Mouse (Mus musculus) layer of hippocampus, adult 11-12 months (tissue): ENCODE measurements around the gene Pcsk5.

ENCODE experiments used
- DNase-seq: peaks from one replicate; pipeline ENCODE4 v3.0.0; 2022; ENCODE audit warnings: low spot score

Pcsk5 gene

DNA sequence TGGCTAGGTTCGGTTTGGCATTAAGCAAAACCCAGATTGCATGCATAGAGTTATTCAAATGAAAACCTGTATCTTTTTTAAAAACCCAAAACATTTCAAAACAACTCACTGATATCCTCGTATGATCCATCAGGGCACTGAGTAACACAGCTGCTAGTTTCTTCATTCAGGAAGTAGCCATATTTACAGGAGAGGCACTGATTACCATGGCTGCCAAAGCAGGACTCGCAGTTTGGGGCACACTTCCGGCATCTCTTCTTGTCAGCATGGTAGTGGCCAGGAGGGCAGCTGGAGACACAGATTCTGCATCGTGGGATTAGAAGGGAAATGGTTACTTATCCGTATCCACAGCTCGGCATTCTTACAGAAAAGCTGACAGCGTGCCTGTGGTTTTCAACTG, 265.1 kb downstream of the Pcsk5 start:
- DNase-seq = no peak

DNA sequence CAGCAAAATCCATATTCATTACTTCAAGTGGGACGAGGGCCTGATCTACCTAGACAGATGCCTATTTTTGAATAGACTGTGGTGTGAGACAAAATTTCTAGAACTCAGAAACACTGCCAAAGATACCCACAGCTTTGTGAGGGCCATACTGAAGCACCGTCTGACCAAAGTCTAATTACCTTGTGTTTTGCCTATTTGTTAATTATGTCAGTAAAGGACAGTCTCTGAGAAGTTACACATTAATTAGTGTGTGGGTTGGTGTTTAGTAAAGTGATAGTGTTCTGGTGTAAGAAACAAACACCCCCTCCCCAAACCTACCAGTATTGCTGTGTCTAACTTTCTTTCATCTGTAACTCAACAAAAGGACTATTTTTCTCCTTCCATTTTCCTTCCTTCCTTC, 266.5 kb downstream of the Pcsk5 start:
- DNase-seq = no peak

DNA sequence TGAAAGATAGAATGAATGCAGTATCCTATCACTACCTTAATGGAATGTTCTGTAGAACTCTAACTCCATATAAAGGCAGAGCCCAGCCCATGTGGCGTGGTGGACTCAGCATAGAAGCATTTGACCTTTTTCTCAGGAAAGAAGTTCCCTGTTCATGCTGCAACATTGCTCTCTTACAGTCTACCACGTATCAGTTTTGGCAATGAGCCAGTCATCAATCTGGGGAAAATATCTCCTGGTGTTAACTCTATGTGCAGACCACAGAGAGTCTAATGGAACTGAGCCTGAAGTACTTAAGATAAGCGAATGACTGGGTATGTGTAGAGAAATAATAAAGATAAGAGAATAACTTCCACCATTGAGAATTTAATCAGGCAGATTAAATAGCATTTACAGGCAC, 270.2 kb downstream of the Pcsk5 start:
- no peak for DNase-seq

DNA sequence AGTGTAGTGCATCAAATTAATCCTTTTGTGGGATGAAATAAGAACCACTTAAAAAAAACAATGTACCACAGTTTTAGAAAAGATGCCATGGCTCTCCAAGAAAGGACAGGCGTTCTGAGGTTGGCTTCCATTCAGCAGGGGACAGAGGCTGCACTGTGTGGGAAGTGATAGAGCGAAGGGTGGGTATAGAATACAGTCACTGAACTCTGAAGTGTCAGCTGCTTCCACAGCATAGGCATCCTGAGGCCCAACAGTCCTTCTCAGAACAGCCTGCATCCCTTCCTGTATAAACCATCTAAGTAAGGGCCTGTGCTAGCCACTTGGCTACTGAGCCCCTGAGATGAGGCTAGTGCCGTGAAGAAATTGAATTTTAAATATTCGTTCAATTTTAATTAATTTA, 271.3 kb downstream of the Pcsk5 start:
- DNase-seq = no peak

DNA sequence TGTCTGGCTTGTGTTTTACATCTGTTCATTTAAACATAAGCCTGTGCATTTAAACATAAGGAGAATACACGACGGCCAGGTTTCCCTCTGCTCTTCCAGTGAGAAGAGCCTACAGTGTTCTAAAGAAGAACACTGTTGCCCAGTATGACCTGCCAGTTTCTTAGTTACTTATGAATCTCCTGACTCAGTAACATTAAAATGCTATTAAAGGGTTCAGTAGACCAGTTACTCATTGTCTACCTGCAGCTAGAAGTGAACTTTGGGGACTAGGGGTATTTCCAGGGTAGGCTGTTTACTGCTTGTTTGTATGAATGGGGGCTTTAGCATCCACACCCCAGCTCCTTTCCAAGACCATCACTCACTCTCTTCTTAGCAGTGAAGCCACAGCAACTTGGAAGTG, 278.7 kb downstream of the Pcsk5 start:
- DNase-seq = no peak

DNA sequence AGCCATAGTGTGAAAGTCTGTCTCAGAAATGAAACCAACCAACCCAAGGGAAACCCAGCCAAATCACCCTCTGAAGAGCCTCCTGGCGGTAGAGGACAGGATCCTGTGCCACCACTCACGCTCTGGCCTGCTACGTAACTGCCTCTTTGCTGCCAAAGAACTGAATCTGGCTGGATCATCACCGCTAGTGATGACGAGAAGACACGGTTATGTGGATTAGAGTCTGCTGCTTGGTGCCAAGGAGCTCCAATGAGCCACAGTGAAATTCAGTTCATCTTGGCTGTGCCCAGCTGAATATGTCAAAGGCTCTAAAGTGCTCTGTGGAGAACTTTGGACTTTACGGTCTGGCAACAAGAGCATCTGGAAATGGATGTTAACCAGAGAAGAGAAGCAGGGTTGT, 282.3 kb downstream of the Pcsk5 start:
- no peak for DNase-seq

DNA sequence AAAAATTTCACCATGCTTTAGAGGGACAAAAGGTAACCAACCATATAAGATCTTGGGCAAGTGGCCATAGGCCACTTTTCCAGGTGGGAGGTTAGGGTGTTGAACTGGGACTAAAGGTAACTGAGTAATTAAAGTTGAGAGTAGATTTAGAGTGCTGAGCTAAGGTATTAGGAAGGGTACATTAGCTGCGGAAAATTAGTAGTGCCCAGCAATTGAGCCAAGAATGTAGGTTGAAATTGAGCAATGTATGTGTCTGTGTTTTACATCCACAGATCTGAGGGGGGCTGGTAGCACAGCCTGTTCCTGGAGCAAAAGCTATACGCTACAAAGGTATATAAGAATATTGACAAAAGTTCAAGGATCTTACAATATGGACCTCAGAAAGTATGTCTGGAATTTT, 282.9 kb downstream of the Pcsk5 start:
- DNase-seq = no peak

DNA sequence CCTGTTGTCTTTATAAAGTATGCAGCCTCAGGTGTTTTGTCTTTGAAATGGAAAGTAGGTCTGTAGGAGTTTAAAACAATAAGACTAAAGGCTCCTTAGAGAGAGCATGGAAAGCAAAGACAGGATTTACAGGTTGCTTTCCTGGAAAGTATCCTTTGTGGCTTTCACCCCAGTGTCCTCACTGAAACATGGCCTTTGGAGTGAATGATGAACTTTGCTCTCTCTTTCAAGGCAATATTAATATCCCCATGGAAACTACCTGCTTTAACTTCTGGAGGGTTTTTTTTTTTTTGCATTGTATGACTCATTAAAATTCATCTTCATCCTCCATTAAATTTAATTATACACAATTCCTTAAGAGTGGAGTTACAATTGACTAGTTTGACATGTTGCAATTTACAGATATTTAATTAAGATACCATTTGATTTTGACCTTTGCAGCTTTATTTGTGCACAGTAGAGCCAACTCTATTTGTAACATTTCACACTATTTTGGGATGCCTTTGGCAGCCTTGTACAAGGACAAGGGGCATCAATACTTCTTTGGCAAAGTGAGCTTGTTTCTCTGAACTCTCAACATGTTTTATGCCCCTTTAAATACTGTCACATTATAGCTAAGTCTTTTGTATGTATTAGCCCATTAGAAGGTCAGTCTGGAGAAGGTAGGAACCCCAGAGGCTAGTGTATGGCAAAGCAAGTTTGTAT, 283.9 kb downstream of the Pcsk5 start:
- no peak for DNase-seq

DNA sequence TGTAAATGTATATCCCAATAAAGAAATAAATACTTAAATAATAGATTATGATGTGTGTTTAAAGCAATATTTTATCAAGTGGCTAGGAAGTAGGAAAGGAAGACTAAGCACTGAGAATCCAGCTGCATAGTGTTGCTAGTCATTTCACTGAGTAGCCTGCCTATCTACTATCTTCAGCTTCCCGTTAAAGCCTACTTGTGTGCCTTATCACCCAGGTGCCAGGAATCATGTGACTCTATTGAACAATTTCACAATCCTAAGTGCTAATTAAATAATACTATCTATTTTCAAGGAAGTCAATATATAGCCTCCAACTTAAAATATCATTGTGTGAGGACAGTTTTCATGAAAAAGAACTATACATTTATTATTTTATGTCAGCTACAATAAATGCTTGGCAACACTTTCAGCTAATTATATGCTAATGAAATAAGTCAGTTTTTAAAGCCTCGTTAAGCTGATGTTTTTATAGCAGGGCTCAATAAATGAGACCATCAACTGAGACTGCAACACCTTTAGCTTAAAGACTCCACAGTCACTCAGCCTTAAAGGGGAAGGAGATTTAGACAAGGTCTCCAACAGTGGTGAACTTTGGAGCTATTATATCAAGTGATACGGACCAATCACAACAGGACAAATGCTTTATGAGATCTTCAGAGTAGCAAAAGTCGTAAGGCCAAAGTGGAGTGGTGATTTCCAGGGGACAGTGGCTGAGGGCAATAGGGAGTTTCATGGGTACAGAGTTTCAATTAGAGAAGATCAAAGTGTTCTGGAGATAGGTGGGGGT, 308.5 kb downstream of the Pcsk5 start:
- no peak for DNase-seq

DNA sequence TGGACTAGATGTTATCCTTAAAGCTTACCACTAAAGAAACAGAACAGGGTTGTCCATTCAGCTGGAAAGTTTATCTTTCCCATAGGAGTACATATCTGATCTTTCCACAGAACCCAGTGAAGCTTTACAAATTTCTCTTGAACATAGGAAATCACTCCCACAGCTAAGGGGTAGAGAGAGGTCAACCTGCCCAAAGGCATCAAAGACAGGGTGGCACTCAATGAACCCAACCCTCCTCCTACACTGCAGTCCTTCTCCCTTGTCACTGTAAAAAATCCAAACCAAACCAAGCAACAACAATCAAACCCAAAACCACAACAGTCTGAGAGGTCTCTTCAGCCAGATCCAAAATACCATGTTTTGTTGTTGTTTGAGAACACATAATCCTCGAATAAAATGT, 311.9 kb downstream of the Pcsk5 start:
- DNase-seq = no peak

DNA sequence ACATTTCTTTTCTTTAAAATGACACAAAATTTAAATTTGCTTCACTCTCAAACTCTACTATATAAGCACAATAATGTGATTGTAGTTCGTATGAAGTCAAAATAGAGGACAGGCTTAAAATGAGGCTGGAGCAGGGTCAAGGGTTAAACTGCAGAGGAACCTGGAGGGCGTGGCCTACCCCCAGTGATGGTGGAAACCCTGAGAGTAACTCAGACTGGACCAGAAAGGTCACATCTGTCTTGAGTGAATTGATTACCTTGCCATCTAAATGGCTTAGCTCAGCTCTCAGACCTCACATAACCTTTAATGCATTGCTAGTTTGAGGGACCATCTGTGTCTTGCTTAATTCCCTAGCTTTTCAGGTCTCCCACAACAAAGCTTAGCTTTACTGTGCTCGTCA, 323.0 kb downstream of the Pcsk5 start:
- no peak for DNase-seq

DNA sequence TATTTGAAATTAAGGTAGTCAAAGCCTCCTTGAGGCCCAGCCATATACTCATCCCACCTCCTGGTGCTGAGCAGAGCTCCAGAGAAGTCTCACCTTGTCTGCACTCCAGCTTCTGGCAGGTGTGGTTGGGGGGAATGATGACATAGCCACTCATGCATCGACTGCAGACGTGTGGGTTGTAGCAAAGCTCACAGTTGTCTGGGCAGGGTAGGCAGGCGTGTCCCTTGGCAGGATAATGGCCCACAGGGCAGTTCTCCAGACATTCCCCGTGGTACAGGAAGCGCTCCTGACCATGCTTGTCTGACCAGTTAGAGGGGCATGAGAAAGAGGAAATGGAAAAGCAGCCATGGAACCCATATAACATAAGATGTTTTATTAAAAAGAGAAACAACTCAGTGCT, 326.1 kb downstream of the Pcsk5 start:
- DNase-seq = no peak

DNA sequence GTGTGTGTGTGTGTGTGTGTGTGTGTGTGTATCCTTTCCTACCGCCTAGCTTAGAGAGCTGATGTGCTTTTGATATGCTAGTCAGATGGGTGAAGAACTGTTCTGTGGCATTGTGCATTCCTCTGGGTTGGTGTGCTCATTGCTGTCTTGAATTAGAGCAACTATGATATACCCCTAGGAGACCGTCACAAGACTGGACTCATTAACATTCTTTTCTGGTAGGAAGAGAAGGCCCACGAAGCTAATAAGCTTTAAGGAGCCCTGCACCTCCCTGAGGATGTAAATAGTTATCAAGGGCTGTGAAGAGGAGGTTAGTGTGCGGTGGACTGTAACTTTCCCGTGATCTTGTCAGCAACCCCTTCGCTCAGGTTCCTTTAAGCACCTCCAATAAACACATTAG, 333.2 kb downstream of the Pcsk5 start:
- DNase-seq = no peak

DNA sequence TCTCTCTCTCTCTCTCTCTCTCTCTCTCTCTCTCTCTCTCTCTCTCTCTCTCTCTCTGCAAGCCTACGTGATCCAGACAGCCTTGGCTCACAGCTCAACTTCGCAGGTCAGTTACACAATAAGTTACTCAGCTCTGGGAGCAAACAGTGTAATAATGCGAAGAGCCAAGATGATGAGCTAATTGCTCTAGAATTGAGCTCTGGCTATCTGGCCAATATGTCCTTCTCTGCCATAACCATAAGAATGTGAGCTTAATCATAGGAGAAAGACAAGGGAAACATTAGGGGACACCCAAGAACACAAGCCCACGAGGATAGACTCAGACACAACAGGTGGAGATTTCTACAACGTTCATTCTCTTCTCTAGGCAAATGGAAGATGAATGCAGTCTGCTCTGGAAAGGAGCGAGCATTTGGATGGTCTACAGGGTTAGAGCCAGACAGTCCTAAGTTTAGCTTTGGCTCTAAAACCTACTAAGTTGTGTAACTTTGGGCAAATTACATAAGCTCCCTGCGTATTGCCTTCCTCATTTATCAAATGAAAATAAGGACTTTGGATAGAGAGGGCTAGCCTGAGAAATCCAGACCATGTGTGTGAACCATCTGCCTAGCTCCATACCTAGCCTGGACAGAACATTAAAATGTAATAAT, 338.7 kb downstream of the Pcsk5 start:
- no peak for DNase-seq

DNA sequence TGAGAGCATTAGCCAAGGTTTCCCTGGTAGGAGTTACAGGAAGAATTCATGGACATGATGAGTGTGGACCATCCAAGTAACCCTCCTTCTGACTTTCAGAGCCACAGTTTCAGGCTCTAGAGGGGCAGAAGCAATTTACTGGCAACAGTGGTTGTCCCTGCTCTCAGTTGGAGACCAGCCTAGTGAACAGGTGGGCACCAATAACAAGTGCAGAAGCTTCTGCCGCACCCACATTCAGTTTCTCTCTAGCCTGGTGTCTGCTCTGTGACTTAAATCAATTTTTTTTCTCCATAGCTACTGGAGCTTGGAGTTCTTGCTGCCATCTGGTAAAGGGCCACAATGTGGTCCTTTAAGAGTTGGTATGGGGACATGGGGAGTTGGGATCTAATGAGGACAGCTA, 341.3 kb downstream of the Pcsk5 start:
- peak; percentile 22 for DNase-seq

DNA sequence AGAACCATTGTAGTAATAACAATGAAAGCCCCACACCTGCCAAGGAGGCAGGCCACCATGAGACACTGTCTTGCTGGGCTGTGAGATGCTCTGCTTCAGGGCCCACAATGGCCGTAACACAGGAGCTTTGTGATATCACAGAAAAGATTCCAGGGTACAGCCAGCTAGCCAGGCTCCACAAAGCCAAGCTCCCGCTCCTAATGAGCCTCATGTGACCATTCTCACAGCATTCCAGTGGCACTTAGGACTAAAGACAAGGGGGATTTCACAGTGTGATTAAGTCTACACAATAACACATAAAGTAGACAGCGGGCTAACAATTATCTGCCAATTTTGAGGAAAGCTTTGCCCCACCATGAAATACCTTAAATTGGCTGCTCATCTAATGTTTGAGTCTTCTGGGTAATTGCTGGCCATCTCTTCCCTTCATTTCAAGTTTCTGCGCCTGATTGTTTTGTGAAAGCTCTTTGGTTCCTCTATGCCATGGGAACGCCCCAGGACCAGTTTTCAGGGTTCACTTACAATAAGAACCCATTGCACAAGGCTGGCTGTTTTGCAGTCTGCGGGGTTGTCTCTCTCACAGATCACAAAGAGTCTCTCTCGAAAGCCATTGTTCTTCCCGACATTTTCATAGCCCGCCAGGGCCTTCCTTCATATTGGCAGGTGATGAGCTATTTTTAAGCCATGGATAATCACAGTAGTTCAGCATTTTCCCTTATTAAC, 345.4 kb downstream of the Pcsk5 start:
- DNase-seq = no peak

DNA sequence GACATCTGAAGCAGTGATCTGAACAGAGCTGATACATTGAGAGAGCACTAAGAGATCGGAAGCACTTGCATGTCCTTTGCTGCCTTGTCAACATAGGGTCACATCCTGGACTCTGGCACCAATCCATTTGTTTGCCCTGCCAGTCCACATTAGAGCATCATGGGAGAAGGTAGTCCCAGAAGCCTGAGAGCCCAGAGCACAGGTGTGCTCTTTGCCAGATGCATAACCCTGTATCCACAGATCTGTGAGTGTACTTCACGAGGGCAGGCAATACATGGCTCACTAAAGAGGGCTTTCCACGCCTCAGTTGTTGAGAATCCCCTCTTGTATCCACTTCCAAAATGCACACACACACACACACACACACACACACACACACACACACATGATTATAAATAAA, 346.1 kb downstream of the Pcsk5 start:
- no peak for DNase-seq

DNA sequence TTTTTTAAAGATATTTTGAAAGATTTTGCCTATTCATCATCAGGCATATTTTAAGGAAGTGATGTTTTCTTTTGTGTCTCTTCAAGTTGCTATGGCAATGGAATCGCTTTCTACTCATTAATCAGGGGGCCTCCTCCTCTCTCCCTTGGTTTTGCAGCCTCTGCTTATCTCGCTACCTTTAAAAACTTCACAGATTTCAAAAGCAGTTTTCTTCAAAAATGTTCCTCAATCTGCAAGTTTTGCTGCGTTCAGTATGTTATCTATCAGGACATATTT, 347.6 kb downstream of the Pcsk5 start:
- no peak for DNase-seq

DNA sequence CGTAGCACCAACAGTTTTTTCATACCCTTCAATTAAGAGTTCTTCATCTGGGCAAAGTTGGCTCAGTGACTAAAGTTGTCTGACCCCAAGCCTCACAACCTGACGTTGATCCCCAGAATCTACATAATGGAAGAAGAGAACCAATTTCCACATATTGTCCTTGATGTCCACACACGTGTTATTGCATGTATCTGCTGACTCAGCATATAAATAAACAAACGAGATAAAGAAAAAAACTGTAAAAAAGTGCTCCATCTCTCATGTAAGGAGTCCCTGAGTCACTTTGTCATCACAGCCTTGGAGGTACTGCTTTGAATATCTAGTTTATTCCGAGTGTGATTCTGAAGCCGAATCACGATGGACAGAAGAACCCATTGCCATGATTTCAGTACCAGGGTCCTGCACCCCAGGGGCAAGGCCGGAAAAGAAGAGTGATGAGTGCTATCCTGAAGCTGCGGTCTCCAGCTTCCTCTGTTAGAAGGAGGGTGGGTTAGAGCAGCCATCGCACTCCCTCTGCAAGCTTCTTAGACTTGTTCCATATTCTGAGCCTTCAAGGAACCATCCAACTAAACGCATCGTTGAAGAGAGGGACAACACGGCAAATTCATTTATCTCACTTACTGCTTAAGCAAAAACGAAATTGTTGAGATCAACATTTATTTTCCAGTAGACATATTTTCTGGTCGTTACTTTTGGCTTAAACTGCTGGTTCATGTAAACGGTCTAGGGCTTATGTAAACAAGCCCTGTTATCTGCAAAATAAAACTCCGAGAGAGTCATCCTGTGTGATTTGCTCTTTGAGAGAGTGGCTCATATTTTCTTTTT, 348.2 kb downstream of the Pcsk5 start:
- DNase-seq = no peak

DNA sequence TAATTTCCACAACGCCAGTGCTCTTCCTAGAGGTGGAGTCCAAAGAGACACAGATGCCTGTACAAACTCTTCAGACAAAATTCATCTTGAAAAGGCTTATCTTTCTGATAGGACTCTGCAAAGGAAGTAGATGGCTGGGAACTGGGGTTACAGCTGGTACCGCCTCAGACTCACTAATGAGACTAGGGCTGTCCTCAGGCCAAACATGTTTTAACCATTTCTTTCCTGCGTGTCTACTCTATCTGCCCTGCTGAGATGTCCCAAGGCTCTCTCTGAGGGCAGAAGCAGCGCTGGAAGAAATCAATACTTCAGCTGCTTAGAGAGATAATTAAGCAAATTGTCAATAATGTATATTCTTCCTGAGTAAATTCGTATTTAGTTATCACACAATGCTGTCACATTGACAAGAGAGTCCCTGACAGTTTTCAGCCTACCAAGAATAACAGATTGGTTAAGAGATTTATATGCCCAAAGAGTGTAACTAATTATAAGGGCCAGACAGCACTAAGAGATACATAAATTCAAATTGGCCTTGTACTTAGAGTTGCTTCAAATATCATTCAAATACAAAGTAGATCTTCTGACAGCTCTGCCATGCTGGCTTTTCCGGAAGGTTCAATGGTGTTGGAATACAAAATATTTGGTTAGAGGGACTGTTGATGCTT, 355.2 kb downstream of the Pcsk5 start:
- no peak for DNase-seq

DNA sequence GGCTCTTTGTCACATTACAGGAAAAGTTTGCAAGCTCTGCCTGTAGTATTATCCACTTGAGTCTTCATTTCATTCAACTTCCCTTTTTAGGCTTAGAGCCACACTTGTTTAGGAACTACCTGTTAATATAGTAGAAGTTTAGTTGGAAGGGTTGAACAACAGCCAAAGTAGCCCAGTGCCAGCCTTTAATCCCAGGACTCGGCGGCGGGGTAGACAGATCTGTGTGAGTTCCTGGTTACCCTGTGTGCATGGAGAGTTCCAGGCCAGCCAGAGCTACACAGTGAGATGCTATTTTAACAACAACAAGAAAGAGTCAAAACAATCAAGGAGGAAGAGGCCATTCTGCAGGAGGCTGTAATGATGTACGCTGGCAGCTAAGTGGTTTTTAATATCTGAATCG, 358.0 kb downstream of the Pcsk5 start:
- no peak for DNase-seq

DNA sequence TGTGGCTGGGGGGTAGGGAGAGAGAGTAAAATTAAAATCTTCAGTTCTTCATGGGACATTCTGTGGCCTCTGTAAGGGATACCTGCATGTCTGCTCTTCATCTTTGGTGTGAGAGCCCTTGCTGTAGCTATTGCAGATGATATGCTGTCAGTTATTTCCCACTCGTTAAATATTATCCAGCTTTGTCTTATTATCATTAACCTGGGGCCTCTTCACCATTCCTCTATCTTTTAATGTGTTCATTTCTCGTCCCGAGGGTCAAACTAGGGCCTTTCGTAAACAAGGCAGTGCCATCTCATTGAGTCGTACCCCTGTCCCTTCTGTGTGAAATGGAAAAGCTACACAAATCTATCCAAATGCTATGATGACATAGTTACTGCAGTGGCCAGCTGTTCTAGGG, 361.4 kb downstream of the Pcsk5 start:
- DNase-seq = no peak
